9 mouse cellular contexts compared by ENCODE assay signal in the genomic region with DNA sequence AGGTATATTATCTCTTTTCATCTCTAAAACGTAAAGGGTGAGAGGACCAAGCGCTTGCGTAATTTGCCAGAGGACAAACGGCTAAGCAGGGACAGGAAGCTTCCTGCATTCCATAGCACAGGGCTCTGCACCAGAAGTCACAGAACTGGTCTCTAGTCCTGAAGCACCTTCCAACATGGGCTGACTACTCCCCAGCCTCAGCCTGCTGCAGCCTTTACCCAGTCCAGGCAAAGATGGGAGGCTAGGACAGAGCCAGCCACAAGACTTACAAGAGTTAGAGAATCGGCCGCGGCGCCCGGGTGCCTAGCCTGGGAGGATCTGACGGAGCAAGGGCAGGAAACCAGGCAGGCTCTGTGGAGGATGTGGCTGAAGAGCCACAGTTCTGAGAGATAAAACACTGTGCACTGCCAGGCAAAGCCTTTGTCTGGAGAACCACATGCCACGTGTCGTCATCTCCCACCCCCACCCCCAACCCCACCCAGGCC. TPM values are rescaled to one million over a fixed set of nuclear protein-coding genes. Genes with fewer than 3 reads are reported as not detected.
DNase-seq lines count a peak whose midpoint lies in the region; ATAC-seq and TF ChIP-seq lines count a peak whose summit lies in the region.
"Had no signal": no experiment of that assay in that cellular context is flagged by ENCODE, and none has a peak within 500 bp of the region (broad histone marks: within the 10 kb centered on the region; RNA-seq: fewer than 3 reads in every experiment).

No protein-coding gene starts in this region.

- no peaks in the 10 kb centered on the region for H3K36me3 ChIP-seq in lung, postnatal 0 days (ENCODE audit: insufficient read depth, low read length)

- no peaks in the 10 kb centered on the region for H3K9me3 ChIP-seq in lung, postnatal 0 days (ENCODE audit: low read length)

- H3K4me1 ChIP-seq in lung, postnatal 0 days (ENCODE audit: insufficient read depth, low read depth, low read length): no peaks in the 10 kb centered on the region; the same call in 1 of the 2 replicates

- DNase-seq in urinary bladder, postnatal 14 days (ENCODE audit: low spot score): peak; percentile 53
- no peak for DNase-seq in urinary bladder, postnatal 10 days (ENCODE audit: low spot score)
- peak; percentile 46 for DNase-seq in induced T-regulatory cell, adult 2 months (ENCODE audit: low read depth)
- peak; percentile 54 for DNase-seq in lung, postnatal 0 days (ENCODE audit: low spot score)
- DNase-seq in layer of hippocampus, adult 8-10 months (ENCODE audit: low spot score in 2 of 2): no peak
- no peak for DNase-seq in layer of hippocampus, adult 2 months (ENCODE audit: low spot score in 2 of 2)
- no peak for DNase-seq in layer of hippocampus, postnatal 10 days (ENCODE audit: low spot score in 2 of 2)
- DNase-seq in left cerebral cortex, adult 2 months (ENCODE audit: extremely low spot score in 1 of 2, low spot score in 2 of 2): no peak

- peak overlapping the region; percentile 68; the same call in 1 of the 2 replicates for H3K27ac ChIP-seq in lung, postnatal 0 days (ENCODE audit: low read length)
- H3K27ac ChIP-seq in layer of hippocampus, adult 2 months: no peak overlapping the region
- no peak overlapping the region for H3K27ac ChIP-seq in left cerebral cortex, adult 2 months

- no peak for TF ChIP-seq CTCF in lung, postnatal 0 days (IDR thresholded peaks at IDR 0.05)
- TF ChIP-seq CTCF in layer of hippocampus, adult 2 months (conservative IDR thresholded peaks at IDR 0.05): no peak
- no peak for TF ChIP-seq CTCF in left cerebral cortex, adult 2 months (IDR thresholded peaks at IDR 0.05)

- intact Hi-C loops in left cerebral cortex, adult 2 months (cut with DNase I): no loop called here

- peak overlapping the region; percentile 38 for H3K4me2 ChIP-seq in lung, postnatal 0 days (replicated peaks; ENCODE audit: low read depth, low read length)
- H3K4me2 ChIP-seq: midbrain, embryonic 11.5 days had no signal

- WGBS in lung, postnatal 0 days: 16% methylated on average over 12 of the region's 12 CpGs

- TF ChIP-seq EP300 in lung, postnatal 0 days (IDR thresholded peaks at IDR 0.05): no peak

- ATAC-seq in lung, postnatal 0 days: peak; percentile 83

- H3K9ac ChIP-seq in lung, postnatal 0 days (replicated peaks; ENCODE audit: low read depth): no peak overlapping the region

- H3K4me3 ChIP-seq in lung, postnatal 0 days (ENCODE audit: low read depth, low read length): no peak overlapping the region
- no peak overlapping the region for H3K4me3 ChIP-seq in layer of hippocampus, adult 2 months
- no peak overlapping the region for H3K4me3 ChIP-seq in left cerebral cortex, adult 2 months

- H3K27me3 ChIP-seq in lung, postnatal 0 days (replicated peaks; ENCODE audit: insufficient read depth, low read length): no peaks in the 10 kb centered on the region

RNA-seq across cellular contexts. Expression of a gene that starts 2.8 kb away (rescaled TPM):
- 4.8 and 5.3 TPM in 2 replicates for polyA plus RNA-seq in lung, postnatal 0 days (2015; fragmentation: Nextera tagmentation; extraction: Ambion mirVana)
- under 1 TPM in 3 of 4 experiments, not detected in 1; 0.20 to 0.47 (median 0.27) TPM for total RNA-seq in layer of hippocampus, adult 8-10 months (2022)
- under 1 TPM; 0.18 to 0.34 TPM for total RNA-seq in layer of hippocampus, adult 2 months (2021)
- under 1 TPM; 0.20 to 0.48 TPM for total RNA-seq in layer of hippocampus, postnatal 10 days (2021)
- total RNA-seq in left cerebral cortex, adult 2 months (2021): under 1 TPM; 0.23 to 0.32 TPM

RNA-seq across cellular contexts. Expression of a gene that starts 34.6 kb away (rescaled TPM):
- 3.1 and 3.9 TPM in 2 replicates for polyA plus RNA-seq in lung, postnatal 0 days (2015; fragmentation: Nextera tagmentation; extraction: Ambion mirVana)
- 1 to 10 TPM; 1.7 to 3.6 (median 1.8) TPM for total RNA-seq in layer of hippocampus, adult 8-10 months (2022)
- 1 to 10 TPM; 1.0 to 2.2 TPM for total RNA-seq in layer of hippocampus, adult 2 months (2021)
- 1 to 10 TPM; 1.9 to 3.2 TPM for total RNA-seq in layer of hippocampus, postnatal 10 days (2021)
- total RNA-seq in left cerebral cortex, adult 2 months (2021): 1 to 10 TPM in 1 of 2 experiments, under 1 TPM in 1; 0.75 to 1.1 TPM

RNA-seq across cellular contexts. Expression of a gene that starts 45.8 kb away (rescaled TPM):
- 33.9 and 39.0 TPM in 2 replicates for polyA plus RNA-seq in lung, postnatal 0 days (2015; fragmentation: Nextera tagmentation; extraction: Ambion mirVana)
- total RNA-seq in layer of hippocampus, adult 8-10 months (2022): 10 to 100 TPM; 81.5 to 97.4 (median 90.2) TPM
- 10 to 100 TPM; 89.7 to 90.5 TPM for total RNA-seq in layer of hippocampus, adult 2 months (2021)
- 100 to 1,000 TPM; 160 to 164 TPM for total RNA-seq in layer of hippocampus, postnatal 10 days (2021)
- total RNA-seq in left cerebral cortex, adult 2 months (2021): 10 to 100 TPM; 77.6 to 86.8 TPM

Comparison
In these comparisons a context has a peak if more than half of its experiments do, and no peak if none do; other contexts are left out.
1. DNase-seq: peak in urinary bladder, postnatal 14 days (single experiment), induced T-regulatory cell, adult 2 months (single experiment) and lung, postnatal 0 days (single experiment); none in urinary bladder, postnatal 10 days (single experiment), layer of hippocampus, adult 8-10 months (0 of 2), layer of hippocampus, adult 2 months (0 of 2), layer of hippocampus, postnatal 10 days (0 of 2) and left cerebral cortex, adult 2 months (0 of 2).